Mouse (Mus musculus) Patski (cell line): ENCODE measurements around the gene Txndc2. TPM values are rescaled to one million over a fixed set of nuclear protein-coding genes. Genes with fewer than 3 reads are reported as not detected.

ENCODE experiments used
- ATAC-seq: fragments of 100-300 bp; one replicate; pipeline ENCODE4 v1.8.0; 2021
- CTCF ChIA-PET: fragments of 350-600 bp; sonication (Branson Sonifier 250); formaldehyde crosslinking; loops from one replicate; lab custom pipeline; 2022; ENCODE audit warnings: inconsistent platforms; lab: Charles Lee
- POLR2A ChIA-PET: fragments of 350-600 bp; sonication (Branson Sonifier 250); formaldehyde crosslinking; loops from one replicate; lab custom pipeline; 2022; ENCODE audit warnings: antibody characterized with exemption, inconsistent platforms; lab: Charles Lee
- DNase-seq: peaks from one replicate; pipeline ENCODE4 v3.0.0-alpha.2; 2011; ENCODE audit warnings: low read depth, low spot score
- H3K27me3 ChIP-seq: fragments of 371-371 bp; one replicate; pipeline ENCODE4 v1.5.1; 2021
- CTCF ChIP-seq: fragments of 100-300 bp; IDR thresholded peaks from one replicate; pipeline ENCODE4 v1.5.1; 2021
- in situ Hi-C: fragments of 300-500 bp; cut with MboI; formaldehyde crosslinking; loops from 3 replicates; pipeline ENCODE4 v1.11.1; 2018; ENCODE audit warnings: low pct_unique_long_range_greater_than_20kb, mixed read lengths
- polyA plus RNA-seq: library from polyadenylated mRNA; unstranded; gene quantifications from one replicate; pipeline ENCODE4 v1.2.3, GENCODE M21; 2021

Gene Txndc2
- polyA plus RNA-seq = not detected

- POLR2A ChIA-PET = no interaction called here
- DNase-seq (no peak), ATAC-seq (no peak)
- in situ Hi-C loops = no loop called here
- H3K27me3 ChIP-seq = no peaks in the 10 kb centered on the region
- TF ChIP-seq CTCF = no peak
- CTCF ChIA-PET = no interaction called here
Observed at GRCm38 (mm10) chr17:65641734-65642218, at the start of gene Txndc2. TSS of gene Txndc2 (minus strand) at chr17:65642168.

- ChIA-PET POLR2A (no interaction called here), CTCF (interaction anchor here (2.0 kb wide), 1 partner anchor 9 kb away, joined by 9 read pairs; no protein-coding TSS in a partner anchor)
- DNase-seq (no peak), ATAC-seq (no peak)
- in situ Hi-C loops = no loop called here
- H3K27me3 ChIP-seq = no peaks in the 10 kb centered on the region
- no peak for TF ChIP-seq CTCF
Observed at GRCm38 (mm10) chr17:65683731-65684130, 41.8 kb upstream of the Txndc2 start.

GRCm38 (mm10) chr17:65683316-65683715 lies 41.3 kb upstream of the Txndc2 start:
- no peaks in the 10 kb centered on the region for H3K27me3 ChIP-seq
- ChIA-PET POLR2A (no interaction called here), CTCF (interaction anchor here (1.6 to 2.0 kb wide), 2 partner anchors 10 to 13 kb away, joined by 5 to 9 read pairs; no protein-coding TSS in a partner anchor)
- TF ChIP-seq CTCF = no peak
- in situ Hi-C loops = no loop called here
- no peak for DNase-seq
- no peak for ATAC-seq

GRCm38 (mm10) chr17:65682071-65682680 lies 40.2 kb upstream of the Txndc2 start:
- ATAC-seq (no peak), DNase-seq (no peak)
- in situ Hi-C loops = no loop called here
- H3K27me3 ChIP-seq = no peaks in the 10 kb centered on the region
- CTCF ChIA-PET = interaction anchor here (1.6 to 2.0 kb wide), 2 partner anchors 11 to 12 kb away, joined by 5 to 9 read pairs; no protein-coding TSS in a partner anchor
- POLR2A ChIA-PET = no interaction called here
- no peak for TF ChIP-seq CTCF

- CTCF ChIA-PET = interaction anchor here (2.0 kb wide), 1 partner anchor 12 kb away, joined by 9 read pairs; no protein-coding TSS in a partner anchor
- no peak for DNase-seq
- no peak for ATAC-seq
- TF ChIP-seq CTCF = no peak
- no peaks in the 10 kb centered on the region for H3K27me3 ChIP-seq
- in situ Hi-C loops = no loop called here
- POLR2A ChIA-PET = no interaction called here
Observed at GRCm38 (mm10) chr17:65681516-65681915, 39.5 kb upstream of the Txndc2 start.

- no peak for TF ChIP-seq CTCF
- DNase-seq (no peak), ATAC-seq (no peak)
- H3K27me3 ChIP-seq = no peaks in the 10 kb centered on the region
- in situ Hi-C loops = no loop called here
- POLR2A ChIA-PET = no interaction called here
- CTCF ChIA-PET = no interaction called here
Observed at GRCm38 (mm10) chr17:65680801-65681412, 38.9 kb upstream of the Txndc2 start.

- ChIA-PET CTCF (interaction anchor here (0.8 kb wide), 1 partner anchor 19 kb away, joined by 3 read pairs; no protein-coding TSS in a partner anchor), POLR2A (no interaction called here)
- ATAC-seq (no peak), DNase-seq (no peak)
- TF ChIP-seq CTCF = no peak
- H3K27me3 ChIP-seq = no peaks in the 10 kb centered on the region
- in situ Hi-C loops = no loop called here
Observed at GRCm38 (mm10) chr17:65679806-65680446, 38.0 kb upstream of the Txndc2 start.

GRCm38 (mm10) chr17:65677742-65678141 lies 35.8 kb upstream of the Txndc2 start:
- ATAC-seq (no peak), DNase-seq (no peak)
- ChIA-PET CTCF (interaction anchor here (0.7 to 2.3 kb wide), 9 partner anchors 10 to 61 kb away, joined by 3 to 5 read pairs (median 3); no protein-coding TSS in a partner anchor), POLR2A (no interaction called here)
- in situ Hi-C loops = no loop called here
- peak; percentile 57 for TF ChIP-seq CTCF
- H3K27me3 ChIP-seq = no peaks in the 10 kb centered on the region

- no peak for TF ChIP-seq CTCF
Observed at GRCm38 (mm10) chr17:65676536-65676935, 34.6 kb upstream of the Txndc2 start.

GRCm38 (mm10) chr17:65675985-65676384 lies 34.0 kb upstream of the Txndc2 start:
- in situ Hi-C loops = no loop called here
- CTCF ChIA-PET = no interaction called here
- ATAC-seq = no peak

More at GRCm38 (mm10) chr17:65676536-65676935, 34.6 kb upstream of the Txndc2 start:
- no peaks in the 10 kb centered on the region for H3K27me3 ChIP-seq
- POLR2A ChIA-PET = no interaction called here
- ATAC-seq = no peak
- CTCF ChIA-PET = interaction anchor here (2.3 kb wide), 1 partner anchor 14 kb away, joined by 5 read pairs; no protein-coding TSS in a partner anchor
- no peak for DNase-seq
- in situ Hi-C loops = no loop called here

More at GRCm38 (mm10) chr17:65675985-65676384, 34.0 kb upstream of the Txndc2 start:
- H3K27me3 ChIP-seq = no peaks in the 10 kb centered on the region
- POLR2A ChIA-PET = no interaction called here
- no peak for DNase-seq
- TF ChIP-seq CTCF = no peak
